Mouse (Mus musculus) liver, postnatal 0 days (tissue): ENCODE data around the gene Ugt1a9.

ENCODE experiments used
- CTCF ChIP-seq: sonication (generic); IDR thresholded peaks from 2 replicates; pipeline ENCODE4 v1.5.1; 2016; ENCODE audit warnings: antibody characterized with exemption, low read depth
- EP300 ChIP-seq: IDR thresholded peaks from 2 replicates; pipeline ENCODE4 v1.6.1; 2016; ENCODE audit warnings: antibody characterized with exemption, low read depth, mild to moderate bottlenecking

DNA sequence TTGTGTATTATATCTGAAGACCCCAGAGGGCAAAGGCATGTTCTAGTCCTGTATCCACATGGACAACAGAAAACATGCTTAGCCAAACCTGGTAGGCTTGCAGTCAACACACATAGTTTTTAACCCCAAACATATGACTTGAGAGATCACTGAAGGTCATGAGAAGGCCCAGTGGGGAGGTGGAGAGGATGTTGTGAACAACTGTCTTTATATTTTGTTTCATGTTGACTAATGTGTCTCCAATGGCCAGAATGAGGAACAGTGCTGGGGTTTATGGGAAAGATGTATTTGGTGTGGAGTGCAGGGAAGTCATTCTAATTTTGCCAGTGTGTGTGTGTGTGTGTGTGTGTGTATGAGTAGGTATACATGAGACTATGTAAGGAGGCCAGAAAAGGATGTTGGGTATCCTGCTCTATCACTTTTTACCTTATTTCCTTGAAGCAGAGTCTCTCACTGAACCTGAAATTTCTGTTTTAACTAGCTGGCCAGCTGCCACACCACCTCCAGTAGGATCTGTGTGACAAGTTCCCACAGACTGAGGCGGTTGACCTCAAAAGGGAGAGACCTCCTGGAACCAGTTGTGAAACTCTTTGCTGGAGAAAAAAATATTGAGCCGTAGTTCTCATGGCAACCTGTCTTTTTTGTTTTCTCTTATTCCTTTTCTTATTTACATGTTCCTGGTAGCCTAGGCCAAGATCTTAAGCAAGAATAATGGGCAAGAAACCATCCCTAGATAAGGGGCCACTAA, 153.6 kb downstream of the Ugt1a9 start:
- TF ChIP-seq EP300 (no peak), CTCF (no peak)
